Mouse (Mus musculus): Measurements from ENCODE around the gene Procr. TPM values are rescaled to one million over a fixed set of nuclear protein-coding genes. Genes with fewer than 3 reads are reported as not detected.

Procr gene
- polyA plus RNA-seq, 1 experiment from 2014 or later: 4.1 TPM

DNA sequence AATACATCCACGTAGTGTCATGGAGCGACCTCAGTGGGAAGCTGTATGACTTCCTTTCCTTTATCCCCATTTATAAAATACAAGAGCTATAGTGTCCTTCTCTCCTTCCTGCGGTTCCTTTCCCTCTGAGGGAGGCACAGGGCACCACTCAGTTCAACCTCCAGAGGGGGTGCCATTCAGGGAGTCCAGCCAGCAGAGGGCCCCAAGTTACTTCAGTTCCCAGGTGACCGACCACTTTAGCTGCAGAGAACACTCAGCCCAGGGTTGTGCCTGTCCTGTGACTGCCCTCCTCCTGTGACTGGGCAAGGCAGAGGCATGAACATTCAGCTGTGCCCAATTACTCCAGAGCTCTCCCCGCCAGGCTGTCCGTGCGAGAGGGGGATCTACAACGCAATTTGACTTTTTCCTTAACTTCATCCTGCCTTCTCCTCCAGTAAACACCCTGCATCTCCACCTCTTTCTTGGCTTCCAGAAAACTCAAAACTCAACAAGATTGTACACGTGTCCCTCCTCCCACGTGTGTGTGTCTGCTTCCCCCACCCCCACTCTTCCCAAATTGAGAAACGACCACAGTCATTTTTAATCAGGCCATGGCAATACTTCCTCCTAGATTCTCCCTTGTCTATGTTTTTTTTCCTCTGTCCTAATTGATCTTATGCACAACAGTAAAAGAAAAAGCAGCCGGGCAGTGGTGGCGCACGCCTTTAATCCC lies 6.1 kb downstream of the Procr start:
- 65% methylated on average over 14 of the region's 14 CpGs for WGBS
- H3K4me2 ChIP-seq: no peak overlapping the region
- no peaks in the 10 kb centered on the region for H3K9me3 ChIP-seq
- H3K36me3 ChIP-seq: no peaks in the 10 kb centered on the region
- no peak for ATAC-seq (ENCODE audit: low FRiP score, low read depth)
- H3K27me3 ChIP-seq: no peaks in the 10 kb centered on the region
- no peak overlapping the region for H3K9ac ChIP-seq
- H3K27ac ChIP-seq (replicated peaks): no peak overlapping the region
- H3K4me1 ChIP-seq (replicated peaks): no peaks in the 10 kb centered on the region
- no peak overlapping the region for H3K4me3 ChIP-seq

DNA sequence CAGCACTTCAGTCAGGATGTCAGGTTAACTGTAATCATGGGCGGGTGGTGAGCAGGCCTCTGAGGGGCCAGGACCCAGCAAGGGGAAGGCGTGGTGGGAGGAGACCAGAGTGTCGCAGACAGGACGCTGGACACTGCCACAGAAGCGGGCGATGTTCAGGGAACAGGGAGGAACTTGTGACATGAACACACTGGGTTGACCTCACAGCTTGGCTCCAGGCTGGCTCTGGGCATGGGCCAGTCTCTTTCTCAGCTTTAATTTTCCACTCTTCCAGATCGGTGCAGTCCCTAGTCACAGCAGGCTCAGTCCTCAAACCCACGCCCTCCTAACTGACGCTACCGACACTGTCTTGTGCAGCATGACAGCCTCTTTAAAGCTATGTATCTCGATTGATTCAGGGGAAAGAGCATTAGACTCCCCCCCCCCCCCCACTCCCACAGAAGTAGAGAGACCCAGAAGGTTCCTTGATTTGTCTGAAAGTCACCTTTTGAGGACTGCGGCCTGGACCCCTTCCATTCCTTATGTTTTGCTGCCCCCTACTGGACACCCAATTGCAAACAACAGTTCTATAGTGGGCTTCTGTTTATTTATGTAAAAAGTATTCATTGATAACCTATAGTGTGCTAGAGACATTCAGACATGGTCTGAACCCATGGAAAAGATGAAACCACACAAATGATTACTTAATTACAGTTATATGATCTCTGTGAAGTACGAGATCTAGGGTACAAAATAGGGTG lies 13.9 kb downstream of the Procr start:
- 53% methylated on average over 13 of the region's 13 CpGs for WGBS
- Histone ChIP-seq H3K27ac (replicated peaks) (no peak overlapping the region), H3K4me3 (no peak overlapping the region), H3K27me3 (no peaks in the 10 kb centered on the region), H3K36me3 (no peaks in the 10 kb centered on the region), H3K9ac (no peak overlapping the region), H3K9me3 (no peaks in the 10 kb centered on the region), H3K4me2 (no peak overlapping the region), H3K4me1 (replicated peaks) (no peaks in the 10 kb centered on the region)
- peak; percentile 88; the same call in 1 of the 2 replicates for ATAC-seq (ENCODE audit: low FRiP score, low read depth)

GRCm38 (mm10) chr2:155773664-155774063 lies 22.7 kb downstream of the Procr start:
- Histone ChIP-seq H3K36me3 (no peaks in the 10 kb centered on the region), H3K27ac (replicated peaks) (no peak overlapping the region), H3K4me2 (no peak overlapping the region), H3K27me3 (no peaks in the 10 kb centered on the region), H3K4me1 (replicated peaks) (peaks cover 33% of the 10 kb centered on the region), H3K4me3 (no peak overlapping the region), H3K9ac (no peak overlapping the region), H3K9me3 (no peaks in the 10 kb centered on the region)
- no peak for ATAC-seq (ENCODE audit: low FRiP score, low read depth)
- 71% methylated on average over 4 of the region's 4 CpGs for WGBS

GRCm38 (mm10) chr2:155774261-155774926 lies 23.5 kb downstream of the Procr start:
- H3K9me3 ChIP-seq: no peaks in the 10 kb centered on the region
- no peaks in the 10 kb centered on the region for H3K36me3 ChIP-seq
- H3K27ac ChIP-seq (replicated peaks): 0 out of 2 replicates have a peak overlapping the region, but pooled peaks have one; percentile 65
- H3K9ac ChIP-seq: peak overlapping the region; percentile 89; the same call in 1 of the 2 replicates
- ATAC-seq (ENCODE audit: low FRiP score, low read depth): no peak
- H3K27me3 ChIP-seq: no peaks in the 10 kb centered on the region
- H3K4me2 ChIP-seq: peak overlapping the region; percentile 64
- H3K4me3 ChIP-seq: peak overlapping the region; percentile 79
- H3K4me1 ChIP-seq (replicated peaks): peaks cover 40% of the 10 kb centered on the region
- WGBS: 60% methylated on average over 11 of the region's 11 CpGs

DNA sequence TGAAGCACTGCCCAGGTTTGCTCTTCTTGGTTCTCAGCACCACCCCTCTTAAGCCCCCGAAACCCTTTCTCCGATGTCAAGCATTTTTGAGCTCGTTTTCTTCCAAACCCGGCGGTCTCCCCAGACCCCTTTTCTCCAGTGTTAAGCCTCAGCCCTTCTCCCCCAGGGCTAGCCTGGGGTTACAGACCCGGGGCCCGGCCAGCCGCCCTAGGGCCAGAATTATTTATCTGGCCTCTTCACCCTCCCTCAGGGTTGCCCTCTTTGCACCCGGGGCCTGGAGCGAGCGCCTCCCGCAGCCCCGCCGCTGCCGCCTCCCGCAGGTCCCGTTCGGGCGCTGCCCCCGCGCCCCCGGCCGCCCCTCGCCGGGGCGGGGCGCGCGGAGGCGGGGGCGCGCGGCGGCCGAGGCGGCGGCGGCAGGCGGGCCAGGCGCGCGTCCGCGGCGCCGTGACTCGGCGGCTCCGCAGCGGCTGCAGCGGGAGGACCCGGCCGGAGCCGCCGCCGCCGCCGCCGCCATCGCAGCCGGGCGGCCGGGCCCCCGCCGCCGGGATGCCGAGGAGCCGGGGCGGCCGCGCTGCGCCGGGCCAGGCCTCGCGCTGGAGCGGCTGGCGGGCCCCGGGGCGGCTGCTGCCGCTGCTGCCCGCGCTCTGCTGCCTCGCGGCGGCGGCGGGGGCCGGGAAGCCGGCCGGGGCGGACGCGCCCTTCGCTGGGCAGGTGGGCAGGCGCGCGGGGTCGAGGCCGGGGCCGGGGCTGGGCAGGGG lies 24.2 kb downstream of the Procr start, which contains the start of gene Mmp24:
Gene Mmp24 (plus strand): TSS at position 416 of the 758 bp plus-strand sequence.
- ATAC-seq (ENCODE audit: low FRiP score, low read depth): peak; percentile 21; the same call in 1 of the 2 replicates
- Histone ChIP-seq H3K36me3 (no peaks in the 10 kb centered on the region), H3K9me3 (no peaks in the 10 kb centered on the region), H3K4me2 (peak within 1 kb of the TSS; percentile 64), H3K9ac (peak within 1 kb of the TSS; percentile 89), H3K4me1 (replicated peaks) (peaks cover 47% of the 10 kb centered on the region), H3K4me3 (peak within 1 kb of the TSS; percentile 79), H3K27me3 (no peaks in the 10 kb centered on the region), H3K27ac (replicated peaks) (peak within 1 kb of the TSS; percentile 92)
- WGBS: 2% methylated on average over 81 of the region's 100 CpGs

- no peaks in the 10 kb centered on the region for H3K9me3 ChIP-seq
- peak overlapping the region; percentile 79 for H3K4me3 ChIP-seq
- H3K4me2 ChIP-seq: peak overlapping the region; percentile 64
- H3K9ac ChIP-seq: peak overlapping the region; percentile 89
- H3K27me3 ChIP-seq: no peaks in the 10 kb centered on the region
- peak; percentile 75 for ATAC-seq (ENCODE audit: low FRiP score, low read depth)
- peaks cover 47% of the 10 kb centered on the region for H3K4me1 ChIP-seq (replicated peaks)
- WGBS: 2% methylated on average over 44 of the region's 44 CpGs
- no peaks in the 10 kb centered on the region for H3K36me3 ChIP-seq
- peak overlapping the region; percentile 92 for H3K27ac ChIP-seq (replicated peaks)
Observed at GRCm38 (mm10) chr2:155775685-155776263, 24.9 kb downstream of the Procr start.

- ATAC-seq (ENCODE audit: low FRiP score, low read depth): no peak
- no peaks in the 10 kb centered on the region for H3K36me3 ChIP-seq
- H3K9ac ChIP-seq: peak overlapping the region; percentile 89; the same call in 1 of the 2 replicates
- H3K4me1 ChIP-seq (replicated peaks): peaks cover 47% of the 10 kb centered on the region
- H3K4me2 ChIP-seq: peak overlapping the region; percentile 64
- H3K9me3 ChIP-seq: no peaks in the 10 kb centered on the region
- WGBS: 67% methylated on average over 10 of the region's 10 CpGs
- 0 out of 2 replicates have a peak overlapping the region, but pooled peaks have one; percentile 7 for H3K27ac ChIP-seq (replicated peaks)
- H3K4me3 ChIP-seq: peak overlapping the region; percentile 79
- H3K27me3 ChIP-seq: no peaks in the 10 kb centered on the region
Observed at GRCm38 (mm10) chr2:155776824-155777687, 26.1 kb downstream of the Procr start.

GRCm38 (mm10) chr2:155777688-155777985 lies 26.7 kb downstream of the Procr start:
- H3K4me3 ChIP-seq: no peak overlapping the region
- peaks cover 47% of the 10 kb centered on the region for H3K4me1 ChIP-seq (replicated peaks)
- peak overlapping the region; percentile 64 for H3K4me2 ChIP-seq
- H3K27ac ChIP-seq (replicated peaks): no peak overlapping the region
- H3K9ac ChIP-seq: no peak overlapping the region
- 40% methylated on average over 4 of the region's 4 CpGs for WGBS
- no peaks in the 10 kb centered on the region for H3K36me3 ChIP-seq
- no peaks in the 10 kb centered on the region for H3K9me3 ChIP-seq
- ATAC-seq (ENCODE audit: low FRiP score, low read depth): no peak
- H3K27me3 ChIP-seq: no peaks in the 10 kb centered on the region

DNA sequence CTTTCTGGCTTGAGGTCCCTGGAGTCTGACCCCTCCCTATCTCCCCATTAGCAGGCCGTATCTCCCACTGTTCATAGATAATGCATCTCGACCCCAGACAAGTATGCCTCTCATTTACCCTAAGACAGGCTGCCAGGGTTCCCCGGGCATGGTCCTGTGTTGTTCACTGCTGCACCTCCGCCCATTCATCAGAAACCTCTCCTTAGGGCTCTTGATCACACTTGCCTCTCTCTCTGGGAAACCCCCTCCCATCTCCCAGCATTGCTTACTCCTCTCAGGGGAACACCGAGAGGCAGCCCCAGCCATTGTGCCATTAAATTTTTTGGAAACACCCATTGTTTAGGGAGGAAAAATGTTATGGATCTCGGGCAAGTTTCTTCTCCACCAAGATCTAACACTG lies 27.1 kb downstream of the Procr start:
- no peak; the same call in 1 of the 2 replicates for ATAC-seq (ENCODE audit: low FRiP score, low read depth)
- peak overlapping the region; percentile 64 for H3K4me2 ChIP-seq
- no peak overlapping the region for H3K27ac ChIP-seq (replicated peaks)
- WGBS: 42% methylated on average over 6 of the region's 6 CpGs
- H3K9ac ChIP-seq: no peak overlapping the region
- peaks cover 47% of the 10 kb centered on the region for H3K4me1 ChIP-seq (replicated peaks)
- H3K36me3 ChIP-seq: no peaks in the 10 kb centered on the region
- H3K4me3 ChIP-seq: no peak overlapping the region
- H3K9me3 ChIP-seq: no peaks in the 10 kb centered on the region
- no peaks in the 10 kb centered on the region for H3K27me3 ChIP-seq

DNA sequence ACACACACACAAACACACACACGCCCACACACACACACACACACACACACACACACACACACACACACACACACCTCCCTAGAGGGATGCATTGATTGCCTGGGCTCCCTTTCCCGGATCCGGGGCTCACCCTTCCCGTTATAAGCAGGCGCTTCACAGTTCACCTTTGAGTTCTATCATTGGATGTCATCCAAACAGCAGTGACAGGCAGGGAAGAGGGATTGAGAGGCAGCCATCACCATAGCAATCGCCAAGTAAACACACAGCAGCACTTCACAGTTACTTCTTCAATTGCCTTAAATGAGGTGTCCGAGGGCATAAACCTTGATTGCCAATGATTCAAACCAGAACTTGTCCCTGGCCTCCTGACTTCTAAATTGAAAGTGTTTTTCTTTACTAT lies 28.1 kb downstream of the Procr start:
- ATAC-seq (ENCODE audit: low FRiP score, low read depth): no peak
- Histone ChIP-seq H3K9me3 (no peaks in the 10 kb centered on the region), H3K9ac (no peak overlapping the region), H3K4me3 (no peak overlapping the region), H3K27me3 (no peaks in the 10 kb centered on the region), H3K4me1 (replicated peaks) (peaks cover 47% of the 10 kb centered on the region), H3K4me2 (no peak overlapping the region), H3K36me3 (no peaks in the 10 kb centered on the region), H3K27ac (replicated peaks) (no peak overlapping the region)
- 43% methylated on average over 7 of the region's 7 CpGs for WGBS
